Mouse (Mus musculus) bone marrow, adult 2 months (tissue): ENCODE results near the gene Sec14l4.

Experiments used
- CTCF ChIP-seq: fragments of 200-500 bp; IDR thresholded peaks from 2 replicates; pipeline ENCODE4 v1.5.1; 2011; ENCODE audit warnings: low read length, control low read depth; ENCODE audit not compliant: control insufficient read depth, insufficient read depth
- POLR2A ChIP-seq: fragments of 200-500 bp; IDR thresholded peaks from 2 replicates; pipeline ENCODE4 v1.6.1; 2011; ENCODE audit warnings: low read depth, mild to moderate bottlenecking, control low read depth, low read length, borderline replicate concordance; ENCODE audit not compliant: control insufficient read depth

- TF ChIP-seq CTCF (no peak), POLR2A (no peak)
Observed at GRCm38 (mm10) chr11:3996840-3997239, 34.4 kb upstream of the Sec14l4 start.
